Mouse (Mus musculus) hindbrain, postnatal 0 days (tissue): Measurements from ENCODE around the gene Ctsf. TPM values are rescaled to one million over a fixed set of nuclear protein-coding genes. Genes with fewer than 3 reads are reported as not detected.
A peak's percentile ranks its signal among the peaks of the same experiment; 100 is the strongest.

Source experiments
- ATAC-seq: fragments of 200-750 bp; cut with Nextera tagmentation; 2 replicates; pipeline ENCODE4 v1.8.0; 2017; ENCODE audit warnings: mild to moderate bottlenecking, moderate TSS enrichment, moderate library complexity
- DNase-seq: peaks from one replicate; pipeline ENCODE4 v3.0.0-alpha.2; 2015; ENCODE audit warnings: low spot score
- H3K27ac ChIP-seq: fragments of 300-500 bp; sonication (generic); 2 replicates; pipeline ENCODE4 v1.5.1; 2014; ENCODE audit warnings: mild to moderate bottlenecking
- H3K27me3 ChIP-seq: fragments of 300-500 bp; sonication (generic); 2 replicates; pipeline ENCODE4 v1.6.1; 2014; ENCODE audit warnings: low read length, mixed read lengths; ENCODE audit not compliant: insufficient read depth
- H3K36me3 ChIP-seq: fragments of 300-500 bp; sonication (generic); 2 replicates; pipeline ENCODE4 v1.6.1; 2014; ENCODE audit warnings: low read length, mixed read lengths; ENCODE audit not compliant: insufficient read depth
- H3K4me1 ChIP-seq: fragments of 300-500 bp; sonication (generic); 2 replicates; pipeline ENCODE4 v1.6.1; 2014; ENCODE audit warnings: antibody characterized with exemption, low read length, mixed read lengths; ENCODE audit not compliant: insufficient read depth
- H3K4me2 ChIP-seq: fragments of 300-500 bp; sonication (generic); 2 replicates; pipeline ENCODE4 v1.6.1; 2014; ENCODE audit warnings: low read depth, mild to moderate bottlenecking, low read length, moderate library complexity, mixed read lengths
- H3K4me3 ChIP-seq: fragments of 300-500 bp; sonication (generic); 2 replicates; pipeline ENCODE4 v1.5.1; 2014; ENCODE audit warnings: low read length
- H3K9ac ChIP-seq: fragments of 300-500 bp; sonication (generic); replicated peaks from 2 replicates; pipeline ENCODE4 v1.6.1; 2014; ENCODE audit warnings: mild to moderate bottlenecking, low read length, moderate library complexity, mixed read lengths
- H3K9me3 ChIP-seq: fragments of 300-500 bp; sonication (generic); 2 replicates; pipeline ENCODE4 v1.6.1; 2016; ENCODE audit warnings: low read length, mixed read lengths
- CTCF ChIP-seq: IDR thresholded peaks from 2 replicates; pipeline ENCODE4 v1.5.1; 2016; ENCODE audit warnings: antibody characterized with exemption, control low read depth, low read depth
- WGBS: fragments of 180-500 bp; shearing (Covaris S2); extraction: QIAGEN DNeasy Blood & Tissue Kit; methylation state at CpG from one replicate; pipeline ENCODE4 v1.1.7; 2014; 5-methylcytosine and 5-hydroxymethylcytosine counted together
- polyA plus RNA-seq: library from polyadenylated mRNA; unstranded; fragments of >200 nt; fragmentation: Nextera tagmentation; extraction: Ambion mirVana; gene quantifications from 2 replicates; pipeline ENCODE4 v1.2.1, GENCODE M21; 2015
- total RNA-seq: library from RNA; depleted of rRNA; stranded (reverse); fragments of >200 nt; gene quantifications from 2 replicates; pipeline ENCODE4 v1.2.3, GENCODE M21; 2014; rRNA removed

Ctsf gene
- total and polyA plus RNA-seq, 2 experiments from 2014 or later = 98.2 to 147 TPM

DNA sequence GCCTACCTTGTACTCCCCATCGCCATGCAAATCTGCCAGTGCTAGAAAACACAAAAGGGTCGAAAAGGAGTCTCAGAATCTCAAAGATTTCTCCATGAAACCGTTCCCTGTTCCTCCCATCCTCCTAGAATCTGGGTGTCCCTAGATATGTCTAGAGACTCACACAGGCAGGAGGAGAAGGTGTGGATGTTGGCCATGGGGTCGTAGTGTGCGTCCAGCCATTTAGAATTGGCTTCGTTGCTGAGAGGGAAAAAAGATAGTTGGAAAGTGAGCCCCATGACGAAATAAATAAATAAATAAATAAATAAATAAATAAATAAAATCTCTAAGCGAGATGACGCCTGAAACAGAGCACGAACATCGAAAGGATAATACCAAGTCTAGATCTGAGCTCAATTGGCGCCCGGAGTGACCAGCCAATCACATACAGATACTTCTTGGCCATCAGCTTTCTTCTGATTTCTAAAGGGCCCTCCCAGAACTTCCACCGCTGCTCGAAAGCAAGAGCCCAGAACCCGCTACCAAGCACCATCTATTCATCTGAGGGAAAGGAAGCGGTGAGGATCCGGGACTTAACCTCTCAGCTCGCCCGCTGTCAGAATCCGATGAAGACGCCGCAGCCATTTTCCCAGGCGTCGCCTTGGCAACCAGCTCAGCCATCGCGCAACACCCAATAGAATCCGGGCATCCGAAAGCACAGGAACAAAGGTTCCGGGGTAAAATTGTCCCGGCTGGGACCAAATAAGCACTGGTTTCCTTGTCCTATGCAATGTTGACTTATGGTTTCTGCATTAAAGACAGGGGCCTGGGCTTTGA is 51.3 kb downstream of the Ctsf start, which contains the start of gene Bbs1:
Gene Bbs1 (minus strand): TSS at position 650 of the 816 bp plus-strand sequence.
- Histone ChIP-seq H3K4me1 (no peaks in the 10 kb centered on the region), H3K4me3 (peak within 1 kb of the TSS; percentile 64), H3K9me3 (no peaks in the 10 kb centered on the region), H3K27me3 (no peaks in the 10 kb centered on the region), H3K36me3 (peaks cover 35% of the 10 kb centered on the region), H3K9ac (peak within 1 kb of the TSS; percentile 57), H3K4me2 (peak within 1 kb of the TSS; percentile 63), H3K27ac (peak within 1 kb of the TSS; percentile 82)
- peak; percentile 91 for DNase-seq
- WGBS = 7% methylated on average over 31 of the region's 31 CpGs
- ATAC-seq = peak; percentile 80
- TF ChIP-seq CTCF = no peak

DNA sequence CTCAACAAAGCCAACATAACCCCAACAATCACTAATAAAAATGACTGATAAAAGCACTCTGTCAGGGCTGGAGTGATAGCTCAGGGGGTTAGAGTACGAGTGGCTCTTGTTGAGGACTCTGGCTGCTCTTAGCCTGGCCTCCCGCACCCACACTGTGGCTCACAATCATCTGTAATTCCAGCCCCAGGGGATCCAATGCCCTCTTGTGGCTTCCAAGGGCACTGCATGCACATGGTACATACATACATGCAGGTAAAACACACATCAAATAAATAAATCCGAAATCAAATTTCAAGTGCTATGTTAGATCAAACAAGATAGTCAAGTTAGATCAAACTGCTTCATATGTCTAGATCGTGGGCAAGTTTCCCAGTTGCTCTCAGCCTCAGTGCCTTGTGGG is 53.2 kb downstream of the Ctsf start:
- DNase-seq (peak; percentile 53), ATAC-seq (no peak)
- no peaks in the 10 kb centered on the region for H3K9me3 ChIP-seq
- peaks cover 35% of the 10 kb centered on the region for H3K36me3 ChIP-seq
- H3K9ac ChIP-seq = no peak overlapping the region
- WGBS = 75% methylated on average over 4 of the region's 4 CpGs
- no peak overlapping the region for H3K4me2 ChIP-seq
- no peaks in the 10 kb centered on the region for H3K27me3 ChIP-seq
- H3K4me1 ChIP-seq = no peaks in the 10 kb centered on the region
- no peak overlapping the region for H3K27ac ChIP-seq
- no peak overlapping the region for H3K4me3 ChIP-seq
- peak; percentile 77 for TF ChIP-seq CTCF

DNA sequence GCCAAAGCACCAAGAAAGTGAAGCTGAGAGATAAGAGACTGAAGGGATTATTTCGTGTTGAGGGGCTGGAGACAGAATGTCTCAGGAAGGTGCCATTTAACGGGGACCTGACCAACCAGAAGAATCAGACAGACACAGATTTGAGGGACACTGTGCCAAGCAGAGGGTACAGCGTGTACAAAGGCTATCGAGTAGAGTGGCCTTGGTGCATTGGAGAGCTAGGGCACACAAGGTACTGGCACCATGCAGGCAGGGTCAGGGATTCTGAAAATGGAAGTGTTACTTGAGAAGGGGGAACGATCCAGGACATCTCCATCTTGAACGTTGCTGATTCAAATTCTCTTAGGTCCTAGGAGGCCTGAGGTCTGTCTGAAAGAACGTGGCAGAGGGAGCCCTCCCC is 54.4 kb downstream of the Ctsf start:
- Histone ChIP-seq H3K9ac (no peak overlapping the region), H3K4me3 (no peak overlapping the region), H3K9me3 (no peaks in the 10 kb centered on the region), H3K4me2 (no peak overlapping the region), H3K36me3 (peaks cover 41% of the 10 kb centered on the region), H3K27ac (no peak overlapping the region), H3K27me3 (no peaks in the 10 kb centered on the region), H3K4me1 (no peaks in the 10 kb centered on the region)
- no peak for DNase-seq
- 92% methylated on average over 7 of the region's 7 CpGs for WGBS
- ATAC-seq = no peak
- no peak for TF ChIP-seq CTCF

Other genes with a start within 250 kb of the Ctsf start
- gene Lrfn4, start 239.5 kb upstream of the Ctsf start, total RNA-seq = 172 and 178 TPM in 2 replicates
- gene Lrfn4, start 239.5 kb upstream of the Ctsf start, polyA plus RNA-seq = 14.1 and 15.6 TPM in 2 replicates
- 59.6 and 77.1 TPM in 2 replicates for gene Rce1, start 229.5 kb upstream of the Ctsf start, total RNA-seq
- gene Rce1, start 229.5 kb upstream of the Ctsf start, polyA plus RNA-seq = 47.6 and 48.9 TPM in 2 replicates
- 1.3 and 4.2 TPM in 2 replicates for gene Gm960, start 156.5 kb upstream of the Ctsf start, total RNA-seq
- 5.2 and 5.5 TPM in 2 replicates for gene Gm960, start 156.5 kb upstream of the Ctsf start, polyA plus RNA-seq
- gene Sptbn2, start 144.0 kb upstream of the Ctsf start, total RNA-seq = 143 and 164 TPM in 2 replicates
- 17.9 TPM in 2 replicates for gene Sptbn2, start 144.0 kb upstream of the Ctsf start, polyA plus RNA-seq
- 59.2 and 69.4 TPM in 2 replicates for gene Rbm4b, start 98.6 kb upstream of the Ctsf start, total RNA-seq
- gene Rbm4b, start 98.6 kb upstream of the Ctsf start, polyA plus RNA-seq = 81.8 and 84.8 TPM in 2 replicates
- gene Rbm4, start 61.2 kb upstream of the Ctsf start, total RNA-seq = 85.3 and 85.6 TPM in 2 replicates
- 39.7 and 40.9 TPM in 2 replicates for gene Rbm4, start 61.2 kb upstream of the Ctsf start, polyA plus RNA-seq
- 6.9 and 9.8 TPM in 2 replicates for gene Gm21992, start 43.5 kb upstream of the Ctsf start, total RNA-seq
- 11.9 and 19.8 TPM in 2 replicates for gene Gm21992, start 43.5 kb upstream of the Ctsf start, polyA plus RNA-seq
- gene Rbm14, start 43.5 kb upstream of the Ctsf start, total RNA-seq = 40.1 and 45.6 TPM in 2 replicates
- 37.5 TPM in 2 replicates for gene Rbm14, start 43.5 kb upstream of the Ctsf start, polyA plus RNA-seq
- gene Ccs, start 15.8 kb upstream of the Ctsf start, total RNA-seq = 21.2 and 32.0 TPM in 2 replicates
- 48.4 and 51.1 TPM in 2 replicates for gene Ccs, start 15.8 kb upstream of the Ctsf start, polyA plus RNA-seq
- 0.72 and 0.89 TPM in 2 replicates for gene Ccdc87, start 15.8 kb upstream of the Ctsf start, total RNA-seq
- gene Ccdc87, start 15.8 kb upstream of the Ctsf start, polyA plus RNA-seq = 0.71 and 0.83 TPM in 2 replicates
- gene Actn3, start 22.8 kb downstream of the Ctsf start, total RNA-seq = 6.8 and 8.4 TPM in 2 replicates
- gene Actn3, start 22.8 kb downstream of the Ctsf start, polyA plus RNA-seq = 3.8 and 3.9 TPM in 2 replicates
- gene Zdhhc24, start 23.5 kb downstream of the Ctsf start, total RNA-seq = 29.1 and 30.7 TPM in 2 replicates
- 17.4 and 20.9 TPM in 2 replicates for gene Zdhhc24, start 23.5 kb downstream of the Ctsf start, polyA plus RNA-seq
- gene Bbs1, start 51.5 kb downstream of the Ctsf start, total RNA-seq = 17.9 and 37.6 TPM in 2 replicates
- 7.3 and 9.1 TPM in 2 replicates for gene Bbs1, start 51.5 kb downstream of the Ctsf start, polyA plus RNA-seq
- 94.0 and 111 TPM in 2 replicates for gene Dpp3, start 73.2 kb downstream of the Ctsf start, total RNA-seq
- 78.3 and 79.2 TPM in 2 replicates for gene Dpp3, start 73.2 kb downstream of the Ctsf start, polyA plus RNA-seq
- 11.9 and 13.4 TPM in 2 replicates for gene Peli3, start 88.0 kb downstream of the Ctsf start, total RNA-seq
- 8.1 and 8.6 TPM in 2 replicates for gene Peli3, start 88.0 kb downstream of the Ctsf start, polyA plus RNA-seq
- gene Mrpl11, start 107.0 kb downstream of the Ctsf start, total RNA-seq = 83.5 and 90.4 TPM in 2 replicates
- 138 and 139 TPM in 2 replicates for gene Mrpl11, start 107.0 kb downstream of the Ctsf start, polyA plus RNA-seq
- 1.9 and 3.0 TPM in 2 replicates for gene Npas4, start 135.2 kb downstream of the Ctsf start, total RNA-seq
- gene Npas4, start 135.2 kb downstream of the Ctsf start, polyA plus RNA-seq = 0.13 and 0.20 TPM in 2 replicates
- gene Slc29a2, start 168.7 kb downstream of the Ctsf start, total RNA-seq = 13.9 and 22.5 TPM in 2 replicates
- 15.5 and 16.3 TPM in 2 replicates for gene Slc29a2, start 168.7 kb downstream of the Ctsf start, polyA plus RNA-seq
- 166 and 178 TPM in 2 replicates for gene B4gat1, start 183.7 kb downstream of the Ctsf start, total RNA-seq
- 166 and 174 TPM in 2 replicates for gene B4gat1, start 183.7 kb downstream of the Ctsf start, polyA plus RNA-seq
- gene AC124502.3, start 183.8 kb downstream of the Ctsf start, total RNA-seq = 4.5 and 8.5 TPM in 2 replicates
- 2.4 and 3.0 TPM in 2 replicates for gene AC124502.3, start 183.8 kb downstream of the Ctsf start, polyA plus RNA-seq
- 5.0 and 5.5 TPM in 2 replicates for gene Brms1, start 186.2 kb downstream of the Ctsf start, total RNA-seq
- gene Brms1, start 186.2 kb downstream of the Ctsf start, polyA plus RNA-seq = 22.5 and 22.6 TPM in 2 replicates
- 0.93 and 2.0 TPM in 2 replicates for gene Rin1, start 195.4 kb downstream of the Ctsf start, total RNA-seq
- 0.72 and 0.86 TPM in 2 replicates for gene Rin1, start 195.4 kb downstream of the Ctsf start, polyA plus RNA-seq
- 15.4 and 16.4 TPM in 2 replicates for gene Cd248, start 212.9 kb downstream of the Ctsf start, total RNA-seq
- gene Cd248, start 212.9 kb downstream of the Ctsf start, polyA plus RNA-seq = 10.7 and 12.5 TPM in 2 replicates
- gene Tmem151a, start 230.4 kb downstream of the Ctsf start, total RNA-seq = 68.9 and 76.6 TPM in 2 replicates
- gene Tmem151a, start 230.4 kb downstream of the Ctsf start, polyA plus RNA-seq = 61.0 and 71.5 TPM in 2 replicates
- 59.7 and 69.0 TPM in 2 replicates for gene Yif1a, start 233.4 kb downstream of the Ctsf start, total RNA-seq
- 66.6 and 68.0 TPM in 2 replicates for gene Yif1a, start 233.4 kb downstream of the Ctsf start, polyA plus RNA-seq
- 549 and 573 TPM in 2 replicates for gene Cnih2, start 243.4 kb downstream of the Ctsf start, total RNA-seq
- gene Cnih2, start 243.4 kb downstream of the Ctsf start, polyA plus RNA-seq = 358 and 397 TPM in 2 replicates